In genomic region chr4:119053680-119054079, GRCm38 (mm10) we compare ENCODE assay signal across 16 mouse cellular contexts. TPM values are rescaled to one million over a fixed set of nuclear protein-coding genes. Genes with fewer than 3 reads are reported as not detected.
DNase-seq lines count a peak whose midpoint lies in the region; ATAC-seq and TF ChIP-seq lines count a peak whose summit lies in the region.
"Had no signal": no experiment of that assay in that cellular context is flagged by ENCODE, and none has a peak within 500 bp of the region (broad histone marks: within the 10 kb centered on the region; RNA-seq: fewer than 3 reads in every experiment).

No protein-coding gene starts in this region.

- WGBS in lung, embryonic 16.5 days, result 63% methylated on average over 6 of the region's 6 CpGs
- 49% methylated on average over 6 of the region's 6 CpGs for WGBS in liver, postnatal 0 days (ENCODE audit: insufficient replicate concordance)

- no peak overlapping the region for H3K4me2 ChIP-seq in lung, embryonic 16.5 days (ENCODE audit: low read depth, low read length)
- peak overlapping the region; percentile 54 for H3K4me2 ChIP-seq in liver, postnatal 0 days (ENCODE audit: low read depth, low read length)
- H3K4me2 ChIP-seq: hindbrain, embryonic 15.5 days; neural tube, embryonic 13.5 days had no signal

- H3K36me3 ChIP-seq in erythroblast, embryonic 14.5 days (ENCODE audit: control insufficient read depth), result peaks cover 23% of the 10 kb centered on the region
- no peaks in the 10 kb centered on the region for H3K36me3 ChIP-seq in lung, embryonic 16.5 days (ENCODE audit: control insufficient read depth, insufficient read depth, low read length)
- no peaks in the 10 kb centered on the region for H3K36me3 ChIP-seq in liver, postnatal 0 days (replicated peaks; ENCODE audit: insufficient read depth, low read length)
- H3K36me3 ChIP-seq: hindbrain, embryonic 15.5 days; neural tube, embryonic 13.5 days had no signal

- no peak for TF ChIP-seq CTCF in liver, postnatal 0 days (IDR thresholded peaks at IDR 0.05; ENCODE audit: low read depth)

- TF ChIP-seq EP300 in liver, postnatal 0 days (IDR thresholded peaks at IDR 0.05; ENCODE audit: low read depth), result no peak

- no peak for DNase-seq in lung, postnatal 14 days
- DNase-seq in liver, postnatal 0 days, result no peak
- DNase-seq in retina, embryonic 14.5 days (ENCODE audit: low spot score), result no peak
- DNase-seq in c-Kit-positive CD71-positive TER-119-positive erythroid progenitor cells, embryonic 14.5 days (ENCODE audit: low spot score), result no peak
- DNase-seq: cerebellum, adult 11 months; cerebellum, postnatal 25 days; kidney, adult 11 months; kidney, postnatal 10 days; retina, postnatal 1 day had no signal

- H3K27ac ChIP-seq in lung, embryonic 16.5 days (ENCODE audit: low read length), result no peak overlapping the region
- H3K27ac ChIP-seq in liver, postnatal 0 days (ENCODE audit: low read depth), result peak overlapping the region; percentile 69
- H3K27ac ChIP-seq: hindbrain, embryonic 15.5 days; macrophage; neural tube, embryonic 13.5 days had no signal

- H3K9ac ChIP-seq in lung, embryonic 16.5 days (ENCODE audit: low read length), result no peak overlapping the region
- 0 out of 2 replicates have a peak overlapping the region, but pooled peaks have one; percentile 26 for H3K9ac ChIP-seq in liver, postnatal 0 days (replicated peaks)
- H3K9ac ChIP-seq: hindbrain, embryonic 15.5 days; neural tube, embryonic 13.5 days had no signal

- H3K9me3 ChIP-seq in erythroblast, embryonic 14.5 days (ENCODE audit: control insufficient read depth, low read length), result no peaks in the 10 kb centered on the region
- H3K9me3 ChIP-seq in lung, embryonic 16.5 days (ENCODE audit: control insufficient read depth, low read length), result no peaks in the 10 kb centered on the region
- H3K9me3 ChIP-seq in liver, postnatal 0 days (ENCODE audit: low read length), result no peaks in the 10 kb centered on the region
- H3K9me3 ChIP-seq: hindbrain, embryonic 15.5 days; neural tube, embryonic 13.5 days had no signal

- no peak for ATAC-seq in erythroblast, adult 5-6 weeks (replicated peaks; ENCODE audit: low FRiP score, poor library complexity, severe bottlenecking)
- ATAC-seq in lung, embryonic 16.5 days (ENCODE audit: low read depth), result 0 out of 2 replicates have a peak, but pooled peaks have one; percentile 10
- ATAC-seq in liver, postnatal 0 days, result no peak
- no peak for ATAC-seq in activated CD4-positive, CD25-positive, alpha-beta regulatory T cell, adult 4 months

- H3K27me3 ChIP-seq in erythroblast, embryonic 14.5 days (ENCODE audit: control insufficient read depth), result peaks cover 28% of the 10 kb centered on the region
- H3K27me3 ChIP-seq in lung, embryonic 16.5 days (ENCODE audit: control insufficient read depth, insufficient read depth, low read depth, low read length), result no peaks in the 10 kb centered on the region
- no peaks in the 10 kb centered on the region for H3K27me3 ChIP-seq in liver, postnatal 0 days (ENCODE audit: insufficient read depth, low read length)
- H3K27me3 ChIP-seq: hindbrain, embryonic 15.5 days; neural tube, embryonic 13.5 days had no signal

- peak overlapping the region; percentile 35 for H3K4me3 ChIP-seq in erythroblast, embryonic 14.5 days (replicated peaks)
- H3K4me3 ChIP-seq in lung, embryonic 16.5 days (ENCODE audit: low read length), result no peak overlapping the region
- H3K4me3 ChIP-seq in liver, postnatal 0 days (ENCODE audit: low read depth, low read length), result no peak overlapping the region
- H3K4me3 ChIP-seq: hindbrain, embryonic 15.5 days; neural tube, embryonic 13.5 days had no signal

- peaks cover 84% of the 10 kb centered on the region for H3K4me1 ChIP-seq in erythroblast, embryonic 14.5 days (ENCODE audit: control insufficient read depth)
- peaks cover 4% of the 10 kb centered on the region; the same call in 1 of the 2 replicates for H3K4me1 ChIP-seq in lung, embryonic 16.5 days (replicated peaks; ENCODE audit: control insufficient read depth, insufficient read depth, low read length)
- H3K4me1 ChIP-seq in liver, postnatal 0 days (ENCODE audit: insufficient read depth), result peaks cover 42% of the 10 kb centered on the region
- H3K4me1 ChIP-seq: hindbrain, embryonic 15.5 days; neural tube, embryonic 13.5 days had no signal

RNA-seq across cellular contexts. Expression of gene Slc2a1, which starts 54.8 kb away (rescaled TPM):
- polyA plus RNA-seq in erythroblast, embryonic 14.5 days (2012), result 189 and 215 TPM in 2 replicates
- total RNA-seq in erythroblast, adult 5-6 weeks (2015; ENCODE audit: low replicate concordance), result 0.38 and 2.7 TPM in 2 replicates
- 1.1 and 1.4 TPM in 2 replicates for total RNA-seq in erythroblast, adult 5-6 weeks (2017; ENCODE audit: low replicate concordance)
- polyA plus RNA-seq in lung, embryonic 16.5 days (2015; fragmentation: Nextera tagmentation; extraction: Ambion mirVana), result 89.7 and 95.7 TPM in 2 replicates
- 25.4 and 29.6 TPM in 2 replicates for polyA plus RNA-seq in liver, postnatal 0 days (2015; fragmentation: Nextera tagmentation; extraction: Ambion mirVana)
- polyA plus RNA-seq in activated CD4-positive, CD25-positive, alpha-beta regulatory T cell, adult 4 months (2017; shearing (Covaris generic)), result 10 to 100 TPM; 27.6 to 29.1 TPM
